Mouse (Mus musculus) left cerebral cortex, adult 18-20 months (tissue): ENCODE results near the gene Sorbs1. TPM values are rescaled to one million over a fixed set of nuclear protein-coding genes. Genes with fewer than 3 reads are reported as not detected.

Source experiments
- DNase-seq, 2 experiments: peaks; one replicate each; pipeline ENCODE4 v3.0.0; 2021 to 2022; ENCODE audit warnings: low spot score in 2 of 2, mixed read lengths in 1 of 2
- total RNA-seq, 2 experiments: library from RNA; stranded (reverse); gene quantifications; 2 replicates each; pipeline ENCODE4 v1.2.3; 2021

Gene Sorbs1
- total RNA-seq, 2 experiments from 2014 or later: 144 to 149 TPM

- DNase-seq: peak in 1 of 2 experiments; percentile 43
Observed at GRCm38 (mm10) chr19:40487561-40487960, 26.0 kb downstream of the Sorbs1 start.

- no peak for DNase-seq
Observed at GRCm38 (mm10) chr19:40481115-40481514, 32.5 kb downstream of the Sorbs1 start.

GRCm38 (mm10) chr19:40478161-40478575, 35.4 kb downstream of the Sorbs1 start:
- DNase-seq: no peak

- DNase-seq: no peak
Observed at GRCm38 (mm10) chr19:40477445-40477941, 36.1 kb downstream of the Sorbs1 start.

- no peak for DNase-seq
Observed at GRCm38 (mm10) chr19:40476491-40476890, 37.1 kb downstream of the Sorbs1 start.

- peak; percentile 51 to 52 for DNase-seq
Observed at GRCm38 (mm10) chr19:40471526-40472245, 41.9 kb downstream of the Sorbs1 start.

GRCm38 (mm10) chr19:40469792-40470191, 43.8 kb downstream of the Sorbs1 start:
- DNase-seq: peak in 1 of 2 experiments; percentile 26

- no peak for DNase-seq
Observed at GRCm38 (mm10) chr19:40468308-40468707, 45.3 kb downstream of the Sorbs1 start.

GRCm38 (mm10) chr19:40467810-40468209, 45.8 kb downstream of the Sorbs1 start:
- DNase-seq: no peak

- no peak for DNase-seq
Observed at GRCm38 (mm10) chr19:40465339-40465738, 48.2 kb downstream of the Sorbs1 start.

GRCm38 (mm10) chr19:40464408-40464807, 49.2 kb downstream of the Sorbs1 start:
- DNase-seq: no peak

GRCm38 (mm10) chr19:40462892-40463291, 50.7 kb downstream of the Sorbs1 start:
- no peak for DNase-seq

GRCm38 (mm10) chr19:40462481-40462880, 51.1 kb downstream of the Sorbs1 start:
- no peak for DNase-seq

- no peak for DNase-seq
Observed at GRCm38 (mm10) chr19:40461662-40462061, 51.9 kb downstream of the Sorbs1 start.

- no peak for DNase-seq
Observed at GRCm38 (mm10) chr19:40460854-40461490, 52.6 kb downstream of the Sorbs1 start.

GRCm38 (mm10) chr19:40459338-40459737, 54.2 kb downstream of the Sorbs1 start:
- DNase-seq: no peak

- DNase-seq: no peak
Observed at GRCm38 (mm10) chr19:40458806-40459205, 54.8 kb downstream of the Sorbs1 start.

GRCm38 (mm10) chr19:40455248-40455647, 58.3 kb downstream of the Sorbs1 start:
- DNase-seq: peak in 1 of 2 experiments; percentile 22

- no peak for DNase-seq
Observed at GRCm38 (mm10) chr19:40454096-40454495, 59.5 kb downstream of the Sorbs1 start.

GRCm38 (mm10) chr19:40452201-40452600, 61.4 kb downstream of the Sorbs1 start:
- no peak for DNase-seq

- DNase-seq: no peak
Observed at GRCm38 (mm10) chr19:40451307-40451706, 62.3 kb downstream of the Sorbs1 start.

GRCm38 (mm10) chr19:40446525-40446924, 67.1 kb downstream of the Sorbs1 start:
- peak; percentile 34 to 52 for DNase-seq
